ENCODE assay signal across 27 mouse cellular contexts in the genomic region with DNA sequence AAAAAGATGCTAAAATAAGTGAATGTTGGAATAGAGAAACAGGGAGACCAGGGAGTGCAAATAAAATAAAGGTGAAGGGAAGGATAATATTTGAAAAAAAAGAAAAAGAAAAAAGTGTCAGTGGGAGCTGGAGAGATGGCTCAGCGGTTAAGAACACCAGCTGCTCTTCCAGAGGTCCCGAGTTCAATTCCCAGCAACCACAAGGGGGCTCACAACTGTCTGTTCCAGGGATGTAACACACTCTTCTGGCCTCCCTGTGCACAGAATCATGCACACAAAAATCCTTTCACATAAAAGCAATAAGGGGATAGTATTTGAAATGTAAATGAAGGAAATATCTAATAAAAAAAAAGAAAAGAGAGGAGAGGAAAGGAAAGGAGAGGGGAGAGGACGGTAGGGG. TPM values are rescaled to one million over a fixed set of nuclear protein-coding genes. Genes with fewer than 3 reads are reported as not detected.
A peak's percentile ranks its signal among the peaks of the same experiment; 100 is the strongest.
DNase-seq lines count a peak whose midpoint lies in the region; ATAC-seq and TF ChIP-seq lines count a peak whose summit lies in the region.
"Had no signal": no experiment of that assay in that cellular context is flagged by ENCODE, and none has a peak within 500 bp of the region (broad histone marks: within the 10 kb centered on the region; RNA-seq: fewer than 3 reads in every experiment).

No protein-coding gene starts in this region.

- no peak overlapping the region for H3K4me3 ChIP-seq in forebrain, postnatal 0 days (ENCODE audit: low read depth, low read length)
- H3K4me3 ChIP-seq in forebrain, embryonic 16.5 days (replicated peaks; ENCODE audit: low read length), result no peak overlapping the region
- H3K4me3 ChIP-seq in layer of hippocampus, adult 2 months, result no peak overlapping the region
- no peak overlapping the region for H3K4me3 ChIP-seq in lung, postnatal 0 days (ENCODE audit: low read depth, low read length)
- no peak overlapping the region for H3K4me3 ChIP-seq in ES-Bruce4 (ENCODE audit: low read depth, low read length)
- H3K4me3 ChIP-seq: embryonic facial prominence, embryonic 13.5 days; erythroblast, embryonic 14.5 days; forebrain, embryonic 12.5 days; gastrocnemius, adult 2 months; heart, embryonic 10.5 days; hindbrain, embryonic 15.5 days; limb, embryonic 12.5 days; liver, embryonic 13.5 days; megakaryocyte, embryonic 14.5 days; midbrain, embryonic 13.5 days had no signal

- no peak for TF ChIP-seq EP300 in lung, postnatal 0 days (IDR thresholded peaks at IDR 0.05)
- TF ChIP-seq EP300 in ES-Bruce4 (IDR thresholded peaks at IDR 0.05; ENCODE audit: insufficient read depth, low read depth, low read length), result no peak

- 51% methylated on average over 3 of the region's 3 CpGs for WGBS in forebrain, postnatal 0 days
- 53% methylated on average over 2 of the region's 3 CpGs for WGBS in forebrain, embryonic 16.5 days
- WGBS in lung, postnatal 0 days, result 54% methylated on average over 3 of the region's 3 CpGs

- H3K9me3 ChIP-seq in forebrain, postnatal 0 days (ENCODE audit: low read length), result no peaks in the 10 kb centered on the region
- H3K9me3 ChIP-seq in forebrain, embryonic 16.5 days (ENCODE audit: control insufficient read depth, low read length), result peaks cover 5% of the 10 kb centered on the region; the same call in 1 of the 2 replicates
- no peaks in the 10 kb centered on the region for H3K9me3 ChIP-seq in lung, postnatal 0 days (ENCODE audit: low read length)
- H3K9me3 ChIP-seq in ES-Bruce4 (replicated peaks; ENCODE audit: control insufficient read depth, insufficient read depth, low read length, poor library complexity, severe bottlenecking), result peaks cover 23% of the 10 kb centered on the region
- H3K9me3 ChIP-seq: embryonic facial prominence, embryonic 13.5 days; forebrain, embryonic 12.5 days; heart, embryonic 10.5 days; hindbrain, embryonic 15.5 days; liver, embryonic 13.5 days; megakaryocyte, embryonic 14.5 days; midbrain, embryonic 13.5 days had no signal

- H3K27ac ChIP-seq in forebrain, postnatal 0 days (ENCODE audit: low read depth, low read length), result no peak overlapping the region
- H3K27ac ChIP-seq in forebrain, embryonic 16.5 days (ENCODE audit: low read length), result no peak overlapping the region
- no peak overlapping the region for H3K27ac ChIP-seq in layer of hippocampus, adult 2 months
- H3K27ac ChIP-seq in lung, postnatal 0 days (ENCODE audit: low read length), result no peak overlapping the region
- no peak overlapping the region for H3K27ac ChIP-seq in ES-Bruce4 (ENCODE audit: insufficient read depth, low read length)
- H3K27ac ChIP-seq: embryonic facial prominence, embryonic 13.5 days; forebrain, embryonic 12.5 days; gastrocnemius, adult 2 months; heart, embryonic 10.5 days; hindbrain, embryonic 15.5 days; limb, embryonic 12.5 days; liver, embryonic 13.5 days; midbrain, embryonic 13.5 days had no signal

- H3K36me3 ChIP-seq in forebrain, postnatal 0 days (ENCODE audit: insufficient read depth), result no peaks in the 10 kb centered on the region
- H3K36me3 ChIP-seq in forebrain, embryonic 16.5 days (ENCODE audit: control insufficient read depth, insufficient read depth), result no peaks in the 10 kb centered on the region
- H3K36me3 ChIP-seq in lung, postnatal 0 days (ENCODE audit: insufficient read depth, low read length), result no peaks in the 10 kb centered on the region
- no peaks in the 10 kb centered on the region for H3K36me3 ChIP-seq in ES-Bruce4 (ENCODE audit: control insufficient read depth, insufficient read depth, low read length, poor library complexity, severe bottlenecking)
- H3K36me3 ChIP-seq: embryonic facial prominence, embryonic 13.5 days; forebrain, embryonic 12.5 days; heart, embryonic 10.5 days; hindbrain, embryonic 15.5 days; limb, embryonic 12.5 days; liver, embryonic 13.5 days; midbrain, embryonic 13.5 days had no signal

- TF ChIP-seq CTCF in forebrain, postnatal 0 days (IDR thresholded peaks at IDR 0.05; ENCODE audit: low read depth), result peak; percentile 29; the same call in 1 of the 2 replicates
- peak; percentile 48 for TF ChIP-seq CTCF in layer of hippocampus, adult 2 months (conservative IDR thresholded peaks at IDR 0.05)
- TF ChIP-seq CTCF in lung, postnatal 0 days (IDR thresholded peaks at IDR 0.05), result peak; percentile 40
- peak; percentile 16 for TF ChIP-seq CTCF in ES-Bruce4 (IDR thresholded peaks at IDR 0.05; ENCODE audit: low read depth, low read length)

- no peak overlapping the region for H3K4me2 ChIP-seq in forebrain, postnatal 0 days (ENCODE audit: low read depth)
- no peak overlapping the region for H3K4me2 ChIP-seq in forebrain, embryonic 16.5 days (ENCODE audit: low read length)
- H3K4me2 ChIP-seq in lung, postnatal 0 days (replicated peaks; ENCODE audit: low read depth, low read length), result no peak overlapping the region
- H3K4me2 ChIP-seq: embryonic facial prominence, embryonic 13.5 days; forebrain, embryonic 12.5 days; hindbrain, embryonic 15.5 days; limb, embryonic 12.5 days; liver, embryonic 13.5 days; midbrain, embryonic 13.5 days had no signal

- no peak for DNase-seq in forebrain, postnatal 0 days
- no peak for DNase-seq in layer of hippocampus, adult 2 months (ENCODE audit: low spot score in 2 of 2)
- DNase-seq in layer of hippocampus, postnatal 14 days (ENCODE audit: low spot score in 2 of 2), result no peak
- no peak for DNase-seq in lung, postnatal 0 days (ENCODE audit: low spot score)
- no peak for DNase-seq in lung, adult 18-20 months
- DNase-seq in T-cell, adult 2 months (ENCODE audit: low spot score), result no peak
- DNase-seq: adrenal gland, adult 2 months; cerebellum, adult 11-12 months; cerebellum, postnatal 14 days; gastrocnemius, adult 2 months; heart, postnatal 4 days; kidney, postnatal 10 days; liver, embryonic 13.5 days; lung, postnatal 14 days; right cerebral cortex, postnatal 4 days had no signal

- H3K4me1 ChIP-seq in forebrain, postnatal 0 days (ENCODE audit: insufficient read depth), result no peaks in the 10 kb centered on the region
- no peaks in the 10 kb centered on the region for H3K4me1 ChIP-seq in forebrain, embryonic 16.5 days (replicated peaks; ENCODE audit: control insufficient read depth, insufficient read depth, low read length)
- H3K4me1 ChIP-seq in lung, postnatal 0 days (ENCODE audit: insufficient read depth, low read depth, low read length), result no peaks in the 10 kb centered on the region
- peaks cover 4% of the 10 kb centered on the region for H3K4me1 ChIP-seq in ES-Bruce4 (ENCODE audit: control insufficient read depth, insufficient read depth, low read length)
- H3K4me1 ChIP-seq: embryonic facial prominence, embryonic 13.5 days; hindbrain, embryonic 15.5 days; limb, embryonic 12.5 days; liver, embryonic 13.5 days had no signal

- no peak overlapping the region for H3K9ac ChIP-seq in forebrain, postnatal 0 days
- H3K9ac ChIP-seq in forebrain, embryonic 16.5 days (replicated peaks; ENCODE audit: low read depth, low read length), result no peak overlapping the region
- no peak overlapping the region for H3K9ac ChIP-seq in lung, postnatal 0 days (replicated peaks; ENCODE audit: low read depth)
- H3K9ac ChIP-seq in ES-Bruce4 (ENCODE audit: low read depth, poor library complexity, severe bottlenecking), result no peak overlapping the region
- H3K9ac ChIP-seq: embryonic facial prominence, embryonic 13.5 days; forebrain, embryonic 12.5 days; hindbrain, embryonic 15.5 days; limb, embryonic 12.5 days; liver, embryonic 13.5 days; midbrain, embryonic 13.5 days had no signal

- no peak for TF ChIP-seq POLR2A in ES-Bruce4 (IDR thresholded peaks at IDR 0.05; ENCODE audit: insufficient read depth, low read length)

- ATAC-seq in forebrain, postnatal 0 days, result no peak
- no peak for ATAC-seq in forebrain, embryonic 16.5 days
- ATAC-seq in lung, postnatal 0 days, result no peak
- ATAC-seq: intestine, embryonic 16.5 days; midbrain, embryonic 13.5 days; Patski had no signal

- no peaks in the 10 kb centered on the region for H3K27me3 ChIP-seq in forebrain, postnatal 0 days (ENCODE audit: insufficient read depth, low read length)
- H3K27me3 ChIP-seq in forebrain, embryonic 16.5 days (replicated peaks; ENCODE audit: control insufficient read depth, insufficient read depth, low read length), result no peaks in the 10 kb centered on the region
- H3K27me3 ChIP-seq in lung, postnatal 0 days (replicated peaks; ENCODE audit: insufficient read depth, low read length), result no peaks in the 10 kb centered on the region
- H3K27me3 ChIP-seq in ES-Bruce4 (ENCODE audit: control insufficient read depth, insufficient read depth, low read length, poor library complexity, severe bottlenecking), result no peaks in the 10 kb centered on the region
- H3K27me3 ChIP-seq: embryonic facial prominence, embryonic 13.5 days; hindbrain, embryonic 15.5 days; Patski had no signal

RNA-seq across cellular contexts. Expression of gene Adgre5, which starts 13.0 kb away (rescaled TPM):
- 9.2 and 9.9 TPM in 2 replicates for total RNA-seq in forebrain, postnatal 0 days (2014; rRNA removed)
- 6.7 and 9.2 TPM in 2 replicates for polyA plus RNA-seq in forebrain, postnatal 0 days (2015; fragmentation: Nextera tagmentation; extraction: Ambion mirVana)
- polyA plus RNA-seq in forebrain, embryonic 16.5 days (2015; fragmentation: Nextera tagmentation; extraction: Ambion mirVana), result 8.1 and 10.8 TPM in 2 replicates
- 10 to 100 TPM in 1 of 2 experiments, 1 to 10 TPM in 1; 8.1 to 12.4 TPM for total RNA-seq in layer of hippocampus, adult 2 months (2021)
- 10 to 100 TPM; 11.9 to 12.6 TPM for total RNA-seq in layer of hippocampus, postnatal 14 days (2021)
- 145 and 146 TPM in 2 replicates for polyA plus RNA-seq in lung, postnatal 0 days (2015; fragmentation: Nextera tagmentation; extraction: Ambion mirVana)
- 16.8 and 17.5 TPM in 2 replicates for polyA plus RNA-seq in ES-Bruce4 (2011; ENCODE audit: insufficient read depth, insufficient read length, low read depth, missing spikeins)

RNA-seq across cellular contexts. Expression of gene Ddx39, which starts 39.2 kb away (rescaled TPM):
- total RNA-seq in forebrain, postnatal 0 days (2014; rRNA removed), result 54.1 and 58.4 TPM in 2 replicates
- 76.3 and 79.5 TPM in 2 replicates for polyA plus RNA-seq in forebrain, postnatal 0 days (2015; fragmentation: Nextera tagmentation; extraction: Ambion mirVana)
- polyA plus RNA-seq in forebrain, embryonic 16.5 days (2015; fragmentation: Nextera tagmentation; extraction: Ambion mirVana), result 116 TPM in 2 replicates
- total RNA-seq in layer of hippocampus, adult 2 months (2021), result 10 to 100 TPM; 17.9 to 20.4 TPM
- 10 to 100 TPM; 17.9 to 19.2 TPM for total RNA-seq in layer of hippocampus, postnatal 14 days (2021)
- polyA plus RNA-seq in lung, postnatal 0 days (2015; fragmentation: Nextera tagmentation; extraction: Ambion mirVana), result 51.0 and 53.9 TPM in 2 replicates
- polyA plus RNA-seq in ES-Bruce4 (2011; ENCODE audit: insufficient read depth, insufficient read length, low read depth, missing spikeins), result 117 and 121 TPM in 2 replicates

RNA-seq across cellular contexts. Expression of gene Pkn1, which starts 55.2 kb away (rescaled TPM):
- total RNA-seq in forebrain, postnatal 0 days (2014; rRNA removed), result 70.8 and 72.6 TPM in 2 replicates
- 18.5 and 25.2 TPM in 2 replicates for polyA plus RNA-seq in forebrain, postnatal 0 days (2015; fragmentation: Nextera tagmentation; extraction: Ambion mirVana)
- polyA plus RNA-seq in forebrain, embryonic 16.5 days (2015; fragmentation: Nextera tagmentation; extraction: Ambion mirVana), result 30.7 and 36.0 TPM in 2 replicates
- 10 to 100 TPM; 47.9 to 56.8 TPM for total RNA-seq in layer of hippocampus, adult 2 months (2021)
- total RNA-seq in layer of hippocampus, postnatal 14 days (2021), result 10 to 100 TPM; 53.6 TPM
- 32.2 and 34.4 TPM in 2 replicates for polyA plus RNA-seq in lung, postnatal 0 days (2015; fragmentation: Nextera tagmentation; extraction: Ambion mirVana)
- 19.9 and 20.2 TPM in 2 replicates for polyA plus RNA-seq in ES-Bruce4 (2011; ENCODE audit: insufficient read depth, insufficient read length, low read depth, missing spikeins)
